Mouse (Mus musculus) adrenal gland, adult (tissue): Measurements from ENCODE around the gene Slc4a1.

Source experiments
- DNase-seq, 2 experiments: peaks; one replicate each; pipeline ENCODE4 v3.0.0; 2022 to 2023; ENCODE audit warnings: low spot score in 1 of 2; ENCODE audit not compliant: inconsistent age in 2 of 2

The Slc4a1 gene

DNA sequence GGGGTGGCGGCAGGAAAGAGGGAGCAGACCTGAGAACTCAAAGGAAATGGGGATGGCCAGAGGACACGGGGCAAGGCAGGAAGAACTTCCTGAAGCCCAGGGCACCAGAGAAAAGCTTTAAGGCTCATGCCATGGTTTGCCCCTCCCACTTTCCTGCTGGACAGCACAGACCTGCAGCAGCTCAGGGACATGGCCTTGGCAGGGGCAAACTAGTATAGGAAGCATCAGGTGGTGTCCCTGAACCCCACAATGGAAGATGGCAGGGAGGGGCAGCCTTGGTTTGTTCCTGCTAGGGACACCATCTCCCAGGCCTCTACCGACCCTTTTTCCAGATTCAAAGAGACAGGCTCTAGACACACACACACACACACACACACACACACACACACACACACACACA, 60.6 kb downstream of the Slc4a1 start:
- DNase-seq = peak; percentile 66 to 81

DNA sequence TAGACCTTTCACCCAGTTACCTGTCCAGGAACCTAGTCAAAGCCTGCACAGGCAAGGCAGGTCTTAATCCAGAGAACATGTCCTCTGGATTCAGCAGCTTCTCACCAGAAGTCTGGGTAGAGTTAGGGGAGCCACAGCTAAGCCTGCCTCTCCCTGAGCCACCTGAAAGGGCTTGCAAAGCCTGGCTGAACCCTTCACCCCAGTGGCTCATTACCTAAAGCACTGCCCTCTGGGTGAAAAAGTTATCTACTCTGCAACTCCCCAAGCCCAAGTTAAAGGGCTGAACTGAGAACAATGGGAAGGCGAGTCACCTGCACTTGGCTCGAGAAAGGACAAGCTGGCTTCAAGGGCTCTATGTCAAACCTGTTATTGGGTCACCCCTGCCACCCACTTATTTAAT, 61.9 kb downstream of the Slc4a1 start:
- no peak for DNase-seq

DNA sequence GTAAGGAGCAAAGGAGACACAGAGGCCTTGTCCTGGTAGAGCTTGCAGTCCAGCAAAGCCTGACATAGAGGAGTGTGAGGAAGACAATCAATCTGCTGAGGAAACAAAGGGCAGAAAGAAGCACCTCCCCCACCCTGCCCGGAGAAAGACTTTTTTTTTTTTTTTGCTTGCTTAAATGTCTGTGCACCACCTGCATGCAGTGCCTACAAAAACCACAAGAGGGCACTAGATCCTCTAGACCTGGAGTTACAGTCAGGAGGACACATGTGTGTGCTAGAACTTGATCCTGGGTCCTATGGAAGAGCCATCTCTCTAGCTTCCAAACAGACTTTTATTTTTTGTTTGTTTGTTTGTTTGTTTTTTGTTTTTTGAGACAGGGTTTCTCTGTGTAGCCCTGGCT, 66.2 kb downstream of the Slc4a1 start:
- peak in 1 of 2 experiments; percentile 78 for DNase-seq
